Mouse (Mus musculus) embryonic facial prominence, embryonic 10.5 days (tissue): ENCODE data around the gene Rbak. TPM values are rescaled to one million over a fixed set of nuclear protein-coding genes. Genes with fewer than 3 reads are reported as not detected.
"Not testable (repeated sequence)": the region's sequence is repeated elsewhere in the genome, so short reads cannot be mapped to it uniquely, and the experiment has no call there.

Experiments used
- DNase-seq: peaks from one replicate; pipeline ENCODE4 v3.0.0-alpha.2; 2017; ENCODE audit warnings: low spot score
- H3K27ac ChIP-seq: fragments of 300-500 bp; sonication (generic); replicated peaks from 2 replicates; pipeline ENCODE4 v1.5.1; 2016; ENCODE audit warnings: mild to moderate bottlenecking
- H3K27me3 ChIP-seq: fragments of 300-500 bp; sonication (generic); replicated peaks from 2 replicates; pipeline ENCODE4 v1.6.1; 2016; ENCODE audit warnings: low read depth, mild to moderate bottlenecking; ENCODE audit not compliant: poor library complexity, severe bottlenecking
- H3K36me3 ChIP-seq: fragments of 300-500 bp; sonication (generic); replicated peaks from 2 replicates; pipeline ENCODE4 v1.6.1; 2016; ENCODE audit warnings: mild to moderate bottlenecking, moderate library complexity
- H3K4me1 ChIP-seq: fragments of 300-500 bp; sonication (generic); 2 replicates; pipeline ENCODE4 v1.6.1; 2016
- H3K4me3 ChIP-seq: fragments of 300-500 bp; sonication (generic); 2 replicates; pipeline ENCODE4 v1.5.1; 2016; ENCODE audit warnings: mild to moderate bottlenecking, moderate library complexity
- H3K9me3 ChIP-seq: fragments of 300-500 bp; sonication (generic); 2 replicates; pipeline ENCODE4 v1.6.1; 2016; ENCODE audit warnings: mild to moderate bottlenecking
- WGBS: fragments of 180-500 bp; shearing (Covaris S2); methylation state at CpG from one replicate; pipeline ENCODE4 v1.1.7; 2016; 5-methylcytosine and 5-hydroxymethylcytosine counted together
- polyA plus RNA-seq: library from polyadenylated mRNA; unstranded; fragments of >200 nt; fragmentation: Nextera tagmentation; extraction: Ambion mirVana; gene quantifications from 2 replicates; pipeline ENCODE4 v1.2.1, GENCODE M21; 2016

Rbak gene
- polyA plus RNA-seq = 15.6 and 16.3 TPM in 2 replicates

- Histone ChIP-seq H3K9me3 (peaks cover 8% of the 10 kb centered on the region; the same call in 1 of the 2 replicates), H3K4me1 (peaks cover 18% of the 10 kb centered on the region), H3K27me3 (no peaks in the 10 kb centered on the region), H3K4me3 (peak within 1 kb of the TSS; percentile 88), H3K36me3 (peaks cover 33% of the 10 kb centered on the region), H3K27ac (peak within 1 kb of the TSS; percentile 91)
- WGBS = under 1% methylated on average over 58 of the region's 58 CpGs
- peak; percentile 95 for DNase-seq
Measured at GRCm38 (mm10) chr5:143180255-143181076, at the start of gene Rbak, which contains the start of gene Spdye4b. Rbak (minus strand) TSS chr5:143180775. Spdye4b (plus strand) TSS chr5:143181017.

GRCm38 (mm10) chr5:143226790-143227189 lies 46.2 kb upstream of the Rbak start, which contains the start of gene Spdye4a:
Spdye4a (minus strand) TSS chr5:143226890.
- peaks cover 13% of the 10 kb centered on the region for H3K9me3 ChIP-seq
- H3K27ac ChIP-seq = no peak within 1 kb of the TSS
- no peak for DNase-seq
- 86% methylated on average over 3 of the region's 3 CpGs for WGBS
- H3K36me3 ChIP-seq = no peaks in the 10 kb centered on the region
- H3K27me3 ChIP-seq = no peaks in the 10 kb centered on the region
- H3K4me3 ChIP-seq = no peak within 1 kb of the TSS
- no peaks in the 10 kb centered on the region for H3K4me1 ChIP-seq

- Histone ChIP-seq H3K9me3 (no peaks in the 10 kb centered on the region), H3K27me3 (no peaks in the 10 kb centered on the region), H3K36me3 (no peaks in the 10 kb centered on the region), H3K27ac (no peak overlapping the region), H3K4me3 (no peak overlapping the region), H3K4me1 (no peaks in the 10 kb centered on the region)
- no peak for DNase-seq
- WGBS = 90% methylated on average over 1 of the region's 1 CpGs
Measured at GRCm38 (mm10) chr5:143222287-143222686, 41.7 kb upstream of the Rbak start.

- 77% methylated on average over 5 of the region's 5 CpGs for WGBS
- Histone ChIP-seq H3K36me3 (no peaks in the 10 kb centered on the region), H3K27ac (no peak overlapping the region), H3K9me3 (no peaks in the 10 kb centered on the region), H3K27me3 (no peaks in the 10 kb centered on the region), H3K4me1 (no peaks in the 10 kb centered on the region), H3K4me3 (no peak overlapping the region)
- no peak for DNase-seq
Measured at GRCm38 (mm10) chr5:143220996-143221395, 40.4 kb upstream of the Rbak start.

- Histone ChIP-seq H3K4me1 (no peaks in the 10 kb centered on the region), H3K9me3 (peaks cover 3% of the 10 kb centered on the region), H3K27ac (no peak overlapping the region), H3K36me3 (no peaks in the 10 kb centered on the region), H3K27me3 (no peaks in the 10 kb centered on the region), H3K4me3 (no peak overlapping the region)
- DNase-seq = no peak
- WGBS = 86% methylated on average over 2 of the region's 2 CpGs
Measured at GRCm38 (mm10) chr5:143213832-143214231, 33.3 kb upstream of the Rbak start.

- no peak for DNase-seq
- Histone ChIP-seq H3K9me3 (peaks cover 10% of the 10 kb centered on the region), H3K27me3 (no peaks in the 10 kb centered on the region), H3K4me3 (no peak overlapping the region), H3K27ac (no peak overlapping the region), H3K4me1 (no peaks in the 10 kb centered on the region), H3K36me3 (no peaks in the 10 kb centered on the region)
- WGBS = 71% methylated on average over 3 of the region's 3 CpGs
Measured at GRCm38 (mm10) chr5:143205015-143205414, 24.4 kb upstream of the Rbak start.

- Histone ChIP-seq H3K4me1 (no peaks in the 10 kb centered on the region), H3K4me3 (no peak overlapping the region), H3K27ac (no peak overlapping the region), H3K27me3 (no peaks in the 10 kb centered on the region), H3K9me3 (no peaks in the 10 kb centered on the region), H3K36me3 (no peaks in the 10 kb centered on the region)
- 84% methylated on average over 4 of the region's 4 CpGs for whole genome bisulfite sequencing
- no peak for DNase-seq
Measured at GRCm38 (mm10) chr5:143196506-143196905, 15.9 kb upstream of the Rbak start.

GRCm38 (mm10) chr5:143195166-143195565 lies 14.6 kb upstream of the Rbak start:
- no peaks in the 10 kb centered on the region for H3K36me3 ChIP-seq
- H3K4me3 ChIP-seq = no peak overlapping the region
- 80% methylated on average over 2 of the region's 2 CpGs for WGBS
- no peaks in the 10 kb centered on the region for H3K9me3 ChIP-seq
- no peak for DNase-seq
- no peaks in the 10 kb centered on the region for H3K4me1 ChIP-seq
- no peak overlapping the region for H3K27ac ChIP-seq
- no peaks in the 10 kb centered on the region for H3K27me3 ChIP-seq

GRCm38 (mm10) chr5:143194747-143195146 lies 14.2 kb upstream of the Rbak start:
- not testable (repeated sequence) for DNase-seq, H3K27ac ChIP-seq, H3K9me3 ChIP-seq, H3K27me3 ChIP-seq, H3K4me1 ChIP-seq, H3K4me3 ChIP-seq, H3K36me3 ChIP-seq
- WGBS = 72% methylated on average over 8 of the region's 8 CpGs

GRCm38 (mm10) chr5:143192806-143193205 lies 12.2 kb upstream of the Rbak start:
- no peaks in the 10 kb centered on the region for H3K36me3 ChIP-seq
- no peak overlapping the region for H3K4me3 ChIP-seq
- H3K4me1 ChIP-seq = no peaks in the 10 kb centered on the region
- 90% methylated on average over 8 of the region's 8 CpGs for WGBS
- H3K27me3 ChIP-seq = no peaks in the 10 kb centered on the region
- no peaks in the 10 kb centered on the region for H3K9me3 ChIP-seq
- no peak for DNase-seq
- no peak overlapping the region for H3K27ac ChIP-seq

GRCm38 (mm10) chr5:143188014-143188413 lies 7.4 kb upstream of the Rbak start:
- not testable (repeated sequence) for H3K27me3 ChIP-seq, H3K9me3 ChIP-seq, DNase-seq, H3K27ac ChIP-seq, H3K4me1 ChIP-seq, H3K36me3 ChIP-seq, H3K4me3 ChIP-seq
- 96% methylated on average over 1 of the region's 1 CpGs for WGBS

GRCm38 (mm10) chr5:143179179-143179578 lies 1.4 kb downstream of the Rbak start:
- WGBS = 46% methylated on average over 6 of the region's 6 CpGs
- Histone ChIP-seq H3K27ac (no peak overlapping the region), H3K9me3 (peaks cover 10% of the 10 kb centered on the region; the same call in 1 of the 2 replicates), H3K27me3 (no peaks in the 10 kb centered on the region), H3K4me1 (peaks cover 18% of the 10 kb centered on the region), H3K36me3 (peaks cover 46% of the 10 kb centered on the region), H3K4me3 (peak overlapping the region; percentile 88)
- no peak for DNase-seq

GRCm38 (mm10) chr5:143177541-143178200 lies 2.9 kb downstream of the Rbak start:
- peaks cover 61% of the 10 kb centered on the region for H3K36me3 ChIP-seq
- no peak overlapping the region for H3K27ac ChIP-seq
- H3K4me3 ChIP-seq = no peak overlapping the region
- WGBS = 88% methylated on average over 3 of the region's 3 CpGs
- peaks cover 21% of the 10 kb centered on the region for H3K9me3 ChIP-seq
- DNase-seq = no peak
- H3K27me3 ChIP-seq = no peaks in the 10 kb centered on the region
- H3K4me1 ChIP-seq = peaks cover 18% of the 10 kb centered on the region
